Mouse (Mus musculus): ENCODE measurements around the gene Ank2.

GRCm38 (mm10) chr3:127235271-127235670, 263.9 kb downstream of the Ank2 start:
- no peak for TF ChIP-seq CTCF (conservative IDR thresholded peaks at IDR 0.05; ENCODE audit: insufficient read depth, insufficient read length, low read depth, low read length)
- no peak for TF ChIP-seq POLR2A (IDR thresholded peaks at IDR 0.05; ENCODE audit: low read depth, low read length)

All from kidney, adult 2 months (tissue).